Mouse (Mus musculus) neutrophil, adult 59 days (primary cell): ENCODE data around the gene Hist2h2aa2. TPM values are rescaled to one million over a fixed set of nuclear protein-coding genes. Genes with fewer than 3 reads are reported as not detected.

ENCODE experiments used
- total RNA-seq, 2 experiments: library from RNA; stranded (reverse); gene quantifications; 1 replicate in 1 of 2; 2 replicates in 1 of 2; pipeline ENCODE4 v1.2.4; 2023

Hist2h2aa2 gene
- total RNA-seq = 1,000 to 10,000 TPM; 2,817 to 3,247 TPM

GRCm38 (mm10) chr3:96239949-96240798 lies at the start of gene Hist2h2aa2:
TSS of gene Hist2h2aa2 (minus strand) at chr3:96240276.

GRCm38 (mm10) chr3:96269511-96270474 lies 29.7 kb upstream of the Hist2h2aa2 start, which contains the start of gene Hist2h2bb:
TSS of gene Hist2h2bb (plus strand) at chr3:96269752.

DNA sequence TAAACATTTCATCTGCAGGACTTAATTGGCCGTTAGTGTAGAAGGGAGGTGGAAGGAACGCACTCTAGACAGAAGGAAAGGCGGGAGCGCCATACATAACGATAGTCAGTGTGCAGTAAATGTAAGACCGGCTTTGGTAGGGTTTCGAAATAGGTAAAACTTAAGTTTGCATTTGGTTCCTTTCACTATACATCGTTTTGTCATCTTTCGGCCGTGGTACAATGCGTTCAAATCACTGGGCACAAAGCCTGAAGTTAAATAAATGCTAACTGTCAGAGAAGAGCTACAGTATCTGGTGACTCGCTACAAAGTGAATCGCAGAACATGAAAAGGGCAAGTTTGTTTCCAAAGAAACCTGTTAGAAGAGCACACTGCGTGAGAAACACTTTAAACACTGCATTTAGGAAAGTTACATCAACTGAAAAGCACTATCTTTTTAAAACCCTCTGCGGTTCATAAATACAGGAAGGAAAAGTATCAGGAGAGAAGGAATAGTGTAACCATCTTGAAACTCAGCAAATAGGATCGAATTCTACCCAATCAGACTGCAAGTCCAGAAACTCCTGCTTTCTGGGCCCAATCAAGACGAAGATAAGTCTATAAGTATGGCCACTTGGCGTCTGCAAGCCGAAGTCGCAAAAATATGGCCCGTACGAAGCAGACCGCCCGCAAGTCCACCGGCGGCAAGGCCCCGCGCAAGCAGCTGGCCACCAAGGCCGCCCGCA lies 28.1 kb upstream of the Hist2h2aa2 start, which contains the start of gene Hist2h3b:
Hist2h3b (plus strand) TSS at position 604 of the 725 bp plus-strand sequence.

DNA sequence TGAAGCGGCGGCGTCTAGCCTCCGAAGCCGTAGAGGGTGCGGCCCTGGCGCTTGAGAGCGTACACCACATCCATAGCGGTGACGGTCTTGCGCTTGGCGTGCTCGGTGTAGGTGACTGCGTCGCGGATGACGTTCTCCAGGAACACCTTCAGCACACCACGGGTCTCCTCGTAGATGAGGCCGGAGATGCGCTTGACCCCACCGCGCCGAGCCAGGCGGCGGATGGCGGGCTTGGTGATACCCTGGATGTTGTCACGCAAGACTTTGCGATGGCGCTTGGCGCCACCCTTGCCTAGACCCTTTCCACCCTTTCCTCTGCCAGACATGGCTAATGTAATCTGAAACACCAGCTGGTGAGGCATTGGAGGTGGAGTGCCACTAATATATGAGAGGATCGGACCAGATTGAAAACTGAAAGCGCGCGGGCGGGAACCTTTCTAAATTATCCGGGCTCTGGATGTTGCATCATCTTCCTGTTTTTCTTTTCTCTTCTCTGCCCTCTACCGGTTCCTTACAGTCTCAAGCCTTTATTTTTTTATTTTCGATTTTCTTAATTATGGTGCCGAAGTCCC lies 23.0 kb upstream of the Hist2h2aa2 start, which contains the start of gene Hist2h4:
Hist2h4 (minus strand) TSS at position 333 of the 572 bp plus-strand sequence.

GRCm38 (mm10) chr3:96246427-96246856 lies 6.4 kb upstream of the Hist2h2aa2 start, which contains the start of gene Hist2h3c1:
TSS of gene Hist2h3c1 (plus strand) at chr3:96246685.

GRCm38 (mm10) chr3:96245003-96245886 lies 5.2 kb upstream of the Hist2h2aa2 start, which contains the start of gene Hist2h2aa1:
TSS of gene Hist2h2aa1 (plus strand) at chr3:96245497.

GRCm38 (mm10) chr3:96238954-96239793 lies 902 bp downstream of the Hist2h2aa2 start, which contains the start of gene Hist2h3c2:
TSS of gene Hist2h3c2 (minus strand) at chr3:96239127.

GRCm38 (mm10) chr3:96220765-96221639 lies 19.1 kb downstream of the Hist2h2aa2 start, which contains the start of the genes Hist2h2ac and Hist2h2be:
TSS of gene Hist2h2ac (minus strand) at chr3:96220880.
TSS of gene Hist2h2be (plus strand) at chr3:96221119.

GRCm38 (mm10) chr3:96219661-96220130 lies 20.4 kb downstream of the Hist2h2aa2 start, which contains the start of the genes Bola1 and Hist2h2ab:
TSS of gene Bola1 (minus strand) at chr3:96219709.
TSS of gene Hist2h2ab (plus strand) at chr3:96219865.

Other genes with a start within 250 kb of the Hist2h2aa2 start
- gene Plekho1, start 244.3 kb downstream of the Hist2h2aa2 start, total RNA-seq = 10 to 100 TPM; 39.9 to 68.8 TPM
- gene Vps45, start 181.8 kb downstream of the Hist2h2aa2 start, total RNA-seq = 10 to 100 TPM; 16.1 to 22.9 TPM
- 10 to 100 TPM; 14.0 to 20.9 TPM for gene Otud7b, start 135.7 kb downstream of the Hist2h2aa2 start, total RNA-seq
- gene Mtmr11, start 78.3 kb downstream of the Hist2h2aa2 start, total RNA-seq = under 1 TPM in 1 of 2 experiments, not detected in 1; 0.49 TPM
- gene Sf3b4, start 67.9 kb downstream of the Hist2h2aa2 start, total RNA-seq = 10 to 100 TPM; 45.7 to 50.8 TPM
- under 1 TPM; 0.07 to 0.64 TPM for gene Sv2a, start 59.1 kb downstream of the Hist2h2aa2 start, total RNA-seq
- gene Bola1, start 20.6 kb downstream of the Hist2h2aa2 start, total RNA-seq = 1 to 10 TPM; 5.7 to 5.8 TPM
- 10 to 100 TPM; 17.4 to 21.4 TPM for gene Hist2h2ab, start 20.4 kb downstream of the Hist2h2aa2 start, total RNA-seq
- gene Hist2h2ac, start 19.4 kb downstream of the Hist2h2aa2 start, total RNA-seq = 100 to 1,000 TPM; 338 to 339 TPM
- 1 to 10 TPM; 2.6 to 3.5 TPM for gene Hist2h2be, start 19.2 kb downstream of the Hist2h2aa2 start, total RNA-seq
- gene Hist2h3c2, start 1.1 kb downstream of the Hist2h2aa2 start, total RNA-seq = 100 to 1,000 TPM; 451 to 486 TPM
- 10 to 100 TPM in 1 of 2 experiments, 1 to 10 TPM in 1; 10.0 to 41.5 TPM for gene Hist2h2aa1, start 5.2 kb upstream of the Hist2h2aa2 start, total RNA-seq
- gene Hist2h3c1, start 6.4 kb upstream of the Hist2h2aa2 start, total RNA-seq = not detected
- 100 to 1,000 TPM; 249 to 250 TPM for gene Hist2h4, start 23.0 kb upstream of the Hist2h2aa2 start, total RNA-seq
- gene Hist2h3b, start 28.4 kb upstream of the Hist2h2aa2 start, total RNA-seq = 1,000 to 10,000 TPM; 2,116 to 2,242 TPM
- 1,000 to 10,000 TPM; 1,687 to 1,847 TPM for gene Hist2h2bb, start 29.5 kb upstream of the Hist2h2aa2 start, total RNA-seq
- 1 to 10 TPM; 1.9 to 3.0 TPM for gene Fcgr1, start 53.7 kb upstream of the Hist2h2aa2 start, total RNA-seq
- gene BC107364, start 212.0 kb upstream of the Hist2h2aa2 start, total RNA-seq = not detected